Mouse (Mus musculus) megakaryocyte, adult 5-6 weeks (primary cell): Measurements from ENCODE around the gene Tead3. TPM values are rescaled to one million over a fixed set of nuclear protein-coding genes. Genes with fewer than 3 reads are reported as not detected.
A peak's percentile ranks its signal among the peaks of the same experiment; 100 is the strongest.
"Not testable (repeated sequence)": the region's sequence is repeated elsewhere in the genome, so short reads cannot be mapped to it uniquely, and the experiment has no call there.

Source experiments
- ATAC-seq: 2 replicates; pipeline ENCODE4 v1.8.0; 2016; ENCODE audit warnings: mild to moderate bottlenecking, inconsistent platforms; ENCODE audit not compliant: poor library complexity, severe bottlenecking
- total RNA-seq, 2 experiments: library from RNA; stranded (forward) in 1 of 2; stranded (reverse) in 1 of 2; fragments of 153-499, 151-499 nt in 1 of 2; fragments of 221-1000, 200-1000 nt in 1 of 2; gene quantifications; 2 replicates each; pipeline versions ENCODE4 v1.2.3 to v1.2.4; 2015 to 2017

The Tead3 gene
- total RNA-seq, 2 experiments from 2014 or later: not detected

DNA sequence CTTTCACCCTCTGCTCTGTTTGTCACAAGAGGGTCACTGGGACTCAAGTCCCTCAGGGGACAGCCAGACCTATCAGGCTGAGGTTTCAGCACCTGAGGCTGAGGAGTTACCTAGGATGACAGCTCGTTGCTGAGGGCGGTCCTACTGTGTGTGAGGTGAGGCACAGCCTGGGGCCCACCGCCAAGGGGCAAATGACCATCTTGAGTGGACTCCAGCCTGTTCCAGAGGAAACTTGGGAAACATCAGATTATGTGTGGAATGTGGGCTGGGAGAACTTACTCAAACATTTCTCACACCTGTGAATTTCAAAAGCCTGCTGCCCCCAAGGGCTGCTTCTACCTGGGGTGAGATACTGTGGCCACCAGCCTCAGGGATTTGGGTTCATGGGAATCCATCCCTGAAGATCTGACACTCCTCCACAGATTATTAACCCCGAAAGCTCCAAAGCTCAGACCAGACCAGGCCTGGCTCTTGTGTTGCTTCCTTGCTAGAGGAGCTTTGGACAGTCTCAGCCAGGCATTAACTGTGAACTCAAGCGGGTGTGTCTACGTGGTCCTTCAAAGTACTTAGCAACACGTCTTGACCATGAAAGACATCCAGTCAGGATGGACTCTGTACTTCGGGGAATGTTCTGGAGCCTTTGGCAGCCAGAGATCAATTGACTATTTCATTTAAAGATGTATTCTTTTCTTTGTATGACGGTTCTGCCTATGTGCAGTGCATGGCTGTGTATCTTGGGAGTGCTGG, 10.1 kb upstream of the Tead3 start:
- ATAC-seq: no peak

DNA sequence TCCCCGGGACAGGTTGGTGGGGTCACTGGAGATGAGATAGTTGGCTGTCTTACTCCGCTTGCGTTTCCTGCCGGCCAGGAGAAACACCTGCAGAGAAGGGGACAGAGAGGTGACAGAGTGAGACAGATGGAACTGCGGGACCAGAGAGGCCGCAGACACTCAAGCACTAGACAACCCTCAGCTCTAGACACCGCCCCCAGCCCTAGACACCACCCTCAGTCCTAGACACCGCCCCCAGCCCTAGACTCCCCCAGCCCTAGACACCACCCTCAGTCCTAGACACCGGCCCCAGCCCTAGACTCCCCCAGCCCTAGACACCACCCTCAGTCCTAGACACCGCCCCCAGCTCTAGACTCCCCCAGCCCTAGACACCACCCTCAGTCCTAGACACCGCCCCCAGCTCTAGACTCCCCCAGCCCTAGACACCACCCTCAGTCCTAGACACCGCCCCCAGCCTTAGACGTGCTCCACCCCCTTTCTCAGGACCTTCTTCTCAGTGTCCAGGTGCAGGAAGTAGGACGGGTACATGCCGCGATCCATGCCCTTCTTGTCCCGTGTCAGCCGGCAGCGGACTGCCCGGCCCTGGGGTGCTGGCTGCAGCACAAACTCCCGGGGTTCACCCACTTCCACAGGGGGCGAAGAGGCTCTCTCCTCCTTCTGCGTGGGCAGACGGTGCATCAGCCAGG, 8.1 kb upstream of the Tead3 start:
- not testable (repeated sequence) for ATAC-seq

DNA sequence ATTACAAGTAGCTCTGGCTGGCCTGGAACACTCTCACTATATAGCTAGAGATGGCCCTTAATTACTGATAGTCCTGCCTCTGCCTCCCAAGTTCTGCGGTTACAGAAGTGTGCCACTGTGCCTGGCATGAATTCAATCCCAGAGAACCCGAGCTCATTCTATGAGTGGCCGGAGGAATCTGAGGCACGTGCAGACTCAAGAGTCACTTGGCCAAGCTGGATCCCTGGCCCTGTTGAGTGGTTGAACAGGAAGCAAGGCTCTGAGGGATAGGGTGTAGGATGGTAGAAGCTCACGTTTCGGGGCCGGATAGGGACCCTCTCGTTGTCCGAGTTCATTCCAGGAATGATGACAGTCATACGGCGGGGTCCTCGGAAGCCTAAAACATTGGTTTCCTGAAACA, 5.3 kb upstream of the Tead3 start:
- no peak for ATAC-seq

DNA sequence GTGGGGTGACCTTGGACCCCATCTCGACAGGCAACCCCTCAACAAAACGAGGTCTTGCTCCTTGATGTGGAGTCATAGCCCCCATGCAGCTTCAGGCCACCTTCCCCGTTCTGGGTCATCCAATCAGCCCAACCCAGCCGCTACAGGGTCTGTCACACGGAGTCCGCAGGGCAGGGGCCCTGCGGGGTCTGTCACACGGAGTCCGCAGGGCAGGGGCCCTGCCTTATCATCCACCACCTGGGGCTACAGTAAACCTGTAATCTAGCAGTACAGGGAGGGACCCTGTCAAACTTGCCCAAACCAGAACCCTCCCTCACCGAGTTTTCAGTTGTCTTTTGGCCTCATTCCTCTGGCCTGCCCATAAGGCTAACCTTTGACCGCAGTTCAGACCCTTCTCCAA, 1.4 kb upstream of the Tead3 start:
- no peak for ATAC-seq

DNA sequence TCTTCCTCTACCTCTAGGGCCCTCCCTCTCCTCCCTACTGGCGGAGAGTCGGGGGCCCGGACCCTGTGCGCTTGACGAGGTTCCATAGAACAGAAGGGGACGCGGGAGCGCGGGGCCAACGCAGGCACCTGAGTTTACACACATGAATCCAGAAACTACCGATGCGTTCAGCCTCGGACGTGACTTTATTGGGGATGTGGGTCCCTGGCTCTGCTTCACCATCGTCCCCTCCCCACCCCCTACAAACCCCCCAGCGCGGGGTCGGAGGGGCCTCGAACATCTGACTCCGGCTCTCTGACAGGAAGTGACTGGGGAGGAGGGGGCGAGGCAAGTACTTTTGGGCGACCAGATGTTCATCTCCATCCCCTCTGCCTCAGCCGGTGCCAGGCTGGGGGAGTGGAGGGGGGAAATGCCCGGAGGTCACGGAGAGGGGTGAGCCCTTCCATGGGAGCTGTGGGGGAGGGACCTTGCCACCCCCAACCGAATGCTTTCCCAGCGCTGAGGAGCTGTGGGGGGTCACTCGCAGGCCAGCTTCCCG, 805 bp upstream of the Tead3 start:
- no peak for ATAC-seq

DNA sequence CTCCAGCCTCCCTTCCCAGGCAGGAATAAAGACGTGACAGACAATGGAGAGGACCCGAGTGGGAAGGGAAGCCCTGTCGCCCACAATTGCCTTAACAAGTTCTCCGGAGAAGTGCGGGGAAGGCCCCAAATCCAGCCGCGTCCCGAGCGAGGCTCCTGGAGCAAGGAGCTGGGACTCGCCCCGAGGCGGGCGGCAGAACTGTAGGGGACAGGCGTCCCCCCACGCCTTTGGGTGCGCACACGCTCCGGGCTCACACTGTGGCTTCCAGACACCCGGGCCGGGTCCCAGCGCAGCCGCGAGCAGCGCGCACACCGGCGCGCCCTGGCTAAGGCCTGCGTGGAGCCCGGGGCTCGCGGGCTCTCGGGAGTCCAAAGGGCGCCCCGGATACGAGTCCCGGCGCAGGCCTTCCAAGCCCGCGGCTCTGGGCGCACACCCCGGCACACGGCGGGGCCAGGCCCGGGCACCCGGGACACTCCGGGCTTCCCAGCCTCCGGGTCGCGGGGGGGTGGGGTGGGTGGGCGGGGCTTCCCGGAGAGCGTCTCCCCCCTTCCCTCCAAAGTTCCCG, 634 bp downstream of the Tead3 start:
- no peak for ATAC-seq

DNA sequence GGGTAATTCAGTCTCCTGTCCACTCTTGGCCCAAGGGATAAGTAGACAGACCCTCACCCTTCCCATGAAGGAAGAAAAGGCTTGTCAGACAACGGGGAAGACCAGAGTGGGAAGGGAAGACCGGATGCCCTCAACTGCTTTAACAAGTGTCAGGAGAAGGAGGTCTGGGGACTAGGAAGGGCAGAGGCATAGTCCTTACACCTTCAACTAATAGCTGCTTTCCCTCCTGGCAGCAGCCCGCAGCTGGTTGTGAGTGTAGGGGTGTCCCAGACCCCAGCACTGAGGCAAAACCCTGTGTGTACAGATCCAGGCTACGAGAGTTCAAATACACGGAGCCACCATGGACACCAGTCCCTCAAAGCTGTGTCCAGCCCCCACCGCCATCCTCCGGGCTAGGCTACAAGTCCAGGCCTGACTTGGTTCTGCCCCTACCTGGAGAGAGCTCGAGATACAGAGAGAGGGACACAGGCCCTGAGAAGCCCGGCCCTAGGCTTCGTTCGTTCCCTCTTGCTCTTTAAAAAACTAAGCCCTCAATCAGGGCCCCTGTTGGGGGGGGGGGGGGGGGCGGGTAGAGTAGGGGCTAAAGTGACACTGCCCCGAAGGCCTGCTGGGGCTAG, 1.2 kb downstream of the Tead3 start:
- no peak for ATAC-seq

DNA sequence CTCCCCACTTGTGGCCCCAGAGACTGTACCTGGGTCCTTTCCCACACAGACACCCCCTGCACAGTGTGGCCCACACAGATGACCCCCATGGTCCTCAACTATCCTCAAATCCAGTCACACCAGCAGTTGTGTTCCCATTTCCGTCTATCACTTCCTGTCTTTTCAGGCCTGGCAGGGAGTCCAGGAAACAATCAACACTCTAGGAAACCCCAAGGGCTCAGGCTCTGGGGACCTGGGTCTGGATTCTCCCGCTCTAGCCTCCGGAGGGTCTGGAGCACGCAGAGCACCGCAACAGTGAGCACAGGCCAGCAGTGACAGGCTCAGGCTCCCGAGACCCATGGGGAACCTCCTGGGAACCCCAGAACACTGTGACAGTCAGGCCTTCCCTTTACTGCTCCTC, 2.4 kb downstream of the Tead3 start:
- ATAC-seq: no peak

DNA sequence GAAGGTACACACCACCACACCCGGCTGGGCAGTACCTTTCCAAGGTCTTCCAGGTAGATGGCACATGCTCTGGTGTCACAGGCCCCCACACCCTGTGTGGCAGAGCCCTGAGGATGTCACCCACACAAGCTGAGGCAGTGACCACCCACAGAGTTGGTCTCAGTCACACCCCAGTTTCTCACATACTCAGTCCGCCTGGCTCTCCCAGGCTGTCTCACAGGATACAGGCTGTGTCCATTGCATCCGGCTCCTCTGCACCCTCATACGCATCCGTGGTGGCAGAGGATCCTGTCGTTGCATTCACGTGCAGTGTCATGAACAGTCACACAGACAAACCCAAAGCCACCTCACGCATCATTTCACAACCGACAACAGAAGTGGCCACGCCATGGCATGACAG, 3.3 kb downstream of the Tead3 start:
- ATAC-seq: no peak

DNA sequence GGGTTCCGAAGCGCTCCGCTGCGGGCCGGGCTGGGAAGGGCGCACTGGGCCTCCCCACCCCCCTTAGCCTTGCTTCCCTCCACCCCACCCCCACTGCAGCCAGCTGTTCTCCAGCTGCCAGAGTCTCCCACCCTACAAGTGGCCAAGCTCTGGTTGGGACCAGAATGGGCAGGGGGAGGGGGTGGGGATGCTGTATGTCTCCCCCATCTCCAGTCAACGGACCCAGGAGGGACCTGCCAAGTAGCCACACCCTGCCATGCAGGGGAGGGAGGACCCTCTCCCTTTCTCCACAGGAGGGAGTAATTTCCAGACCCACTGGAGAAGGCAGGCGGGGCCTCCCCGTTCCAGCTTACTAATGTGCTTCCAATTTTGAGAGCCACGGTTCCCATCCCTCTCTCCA, 4.7 kb downstream of the Tead3 start:
- no peak for ATAC-seq

DNA sequence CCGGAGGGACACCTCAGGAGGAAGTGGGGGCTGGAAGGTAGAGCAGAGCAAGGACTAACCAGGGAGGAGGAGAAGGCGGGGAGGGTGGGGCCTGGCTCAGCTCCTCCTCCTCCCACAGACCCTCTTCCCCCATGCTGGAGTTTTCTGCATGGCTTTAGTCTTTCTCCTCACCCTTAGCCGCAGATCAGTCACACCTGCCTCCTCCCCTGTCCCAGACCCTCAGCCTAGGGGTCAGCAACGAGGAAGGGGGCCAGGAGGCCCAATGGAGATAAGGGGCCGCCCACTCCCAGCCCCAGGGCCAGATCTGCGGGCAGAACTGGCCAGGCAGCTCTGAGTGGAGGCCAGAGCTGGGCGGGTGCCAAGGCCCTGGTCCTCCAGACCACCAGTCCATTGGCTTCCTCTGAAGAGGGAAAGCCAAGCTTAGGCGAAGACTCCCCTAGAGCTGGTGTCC, 5.3 kb downstream of the Tead3 start:
- ATAC-seq: no peak

DNA sequence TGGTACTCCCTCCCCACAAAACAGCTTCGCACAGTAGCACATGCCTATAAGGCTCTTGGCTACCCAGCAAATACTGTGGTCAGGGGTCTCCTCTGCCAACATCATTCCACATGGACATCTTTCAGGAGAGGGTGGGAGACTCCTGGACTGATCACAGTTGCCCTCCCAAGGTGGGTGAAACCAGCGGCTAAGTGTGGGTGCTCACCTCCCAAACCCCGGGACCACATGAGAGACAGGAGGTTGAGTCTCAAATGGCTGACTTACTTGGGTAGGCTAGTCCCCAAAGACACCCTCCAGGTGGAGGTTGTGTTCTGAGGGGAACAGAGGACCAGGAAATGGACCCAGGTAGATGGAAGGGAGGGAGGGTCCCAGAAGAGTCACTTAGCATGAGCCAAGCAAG, 5.9 kb downstream of the Tead3 start:
- ATAC-seq: no peak

DNA sequence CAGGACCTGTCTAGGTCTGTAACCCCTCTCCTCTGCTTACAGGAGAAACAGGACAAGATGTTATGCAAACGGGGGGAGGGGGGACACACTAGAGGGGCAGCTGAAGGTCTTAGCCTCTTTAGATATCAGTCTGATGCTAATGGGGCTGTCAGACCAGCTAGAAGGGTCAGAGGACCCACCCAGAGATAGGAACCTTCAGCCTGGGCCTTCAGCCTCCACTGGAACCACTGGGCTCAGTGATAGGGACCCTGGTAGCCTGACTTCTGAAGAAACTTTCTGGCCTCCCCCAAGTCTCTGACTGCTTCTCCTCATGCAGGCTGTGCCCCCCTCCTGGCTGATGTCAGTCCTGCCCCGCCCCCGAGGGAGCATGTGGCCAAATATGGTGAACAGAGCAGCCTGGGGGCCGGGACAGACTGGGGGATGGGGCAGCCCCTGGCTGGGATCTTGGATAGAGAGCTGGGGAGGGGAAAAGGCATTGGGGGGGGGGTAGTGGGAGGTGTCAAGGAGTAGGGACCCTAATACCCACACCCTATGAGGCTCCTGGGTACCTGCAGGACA, 6.5 kb downstream of the Tead3 start:
- no peak for ATAC-seq

DNA sequence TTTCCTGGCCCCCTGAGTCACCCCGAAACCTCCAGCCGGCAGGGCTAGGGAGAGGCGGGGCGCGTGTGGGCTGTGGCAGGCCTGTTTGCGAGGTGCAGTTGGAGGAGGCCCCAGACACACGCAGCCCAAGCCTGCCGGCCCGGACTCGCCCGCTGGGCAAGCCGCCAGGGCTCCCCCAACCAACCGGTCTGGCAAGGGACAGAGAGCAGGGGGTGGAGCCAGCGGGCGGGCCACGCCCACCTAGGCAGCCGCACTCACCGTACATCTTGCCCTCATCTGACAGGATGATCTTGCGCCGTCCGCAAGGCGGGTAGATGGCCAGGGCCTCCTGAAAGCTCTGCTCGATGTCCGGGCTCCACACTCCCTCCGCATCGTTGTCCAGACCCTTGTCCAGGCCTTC, 9.5 kb downstream of the Tead3 start:
- ATAC-seq: peak; percentile 62

DNA sequence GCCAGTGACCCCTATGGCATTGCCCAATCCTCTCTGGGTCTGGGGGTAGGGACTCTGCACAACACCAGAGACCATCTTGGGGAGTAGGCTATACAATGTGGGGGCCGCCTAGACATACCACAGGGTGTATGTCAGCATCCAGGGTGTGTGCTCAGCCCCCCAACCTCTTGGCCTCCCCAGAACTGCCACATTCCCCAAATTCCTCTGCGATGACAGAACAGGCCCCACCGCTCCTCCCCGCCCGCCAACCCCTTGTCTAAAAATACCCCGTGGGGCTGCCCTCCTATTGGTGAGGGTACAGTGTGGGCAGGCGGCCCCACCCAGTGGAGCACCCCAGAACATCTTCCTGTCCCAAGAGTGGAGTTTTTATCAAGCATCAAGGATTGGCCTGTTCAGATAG, 10.0 kb downstream of the Tead3 start:
- no peak for ATAC-seq

DNA sequence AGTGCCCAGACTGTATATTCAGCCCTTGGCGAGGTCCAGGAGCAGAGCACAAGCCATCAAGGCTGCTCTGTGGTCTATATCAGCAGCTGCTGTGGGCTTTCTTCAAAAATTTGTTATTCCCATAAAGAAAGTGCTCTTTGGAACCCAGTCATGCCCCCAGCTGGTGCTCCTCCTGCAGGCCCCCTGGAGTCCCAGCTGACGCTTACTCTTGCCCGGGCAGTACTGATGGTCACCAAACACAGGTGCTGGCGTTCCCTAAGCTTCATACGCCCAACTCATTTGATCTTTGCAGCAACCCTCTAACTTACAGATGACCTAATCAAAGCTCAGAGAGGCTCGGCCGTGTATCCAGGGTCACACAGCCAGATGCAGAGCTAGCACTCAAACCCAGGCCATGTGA, 13.1 kb downstream of the Tead3 start:
- no peak for ATAC-seq

DNA sequence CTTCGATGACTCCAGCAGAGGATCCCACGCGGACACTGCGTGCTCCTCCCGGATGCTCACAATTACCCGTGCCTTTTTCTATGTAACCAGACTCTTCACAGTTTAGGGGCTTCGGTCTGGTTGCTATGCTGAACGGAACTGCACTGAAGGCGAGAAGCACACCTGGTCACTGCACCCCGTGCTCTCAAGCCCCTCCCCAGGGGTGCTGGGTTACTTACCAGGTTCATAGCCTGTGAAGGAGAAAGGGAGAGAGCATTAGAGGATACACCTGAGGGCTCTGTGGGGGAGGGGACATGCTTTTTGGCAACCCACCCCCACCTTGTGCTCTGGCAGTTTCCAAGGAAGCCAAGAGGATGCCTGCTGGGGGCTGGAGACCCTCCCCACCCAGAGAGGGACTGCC, 15.3 kb downstream of the Tead3 start:
- ATAC-seq: no peak

DNA sequence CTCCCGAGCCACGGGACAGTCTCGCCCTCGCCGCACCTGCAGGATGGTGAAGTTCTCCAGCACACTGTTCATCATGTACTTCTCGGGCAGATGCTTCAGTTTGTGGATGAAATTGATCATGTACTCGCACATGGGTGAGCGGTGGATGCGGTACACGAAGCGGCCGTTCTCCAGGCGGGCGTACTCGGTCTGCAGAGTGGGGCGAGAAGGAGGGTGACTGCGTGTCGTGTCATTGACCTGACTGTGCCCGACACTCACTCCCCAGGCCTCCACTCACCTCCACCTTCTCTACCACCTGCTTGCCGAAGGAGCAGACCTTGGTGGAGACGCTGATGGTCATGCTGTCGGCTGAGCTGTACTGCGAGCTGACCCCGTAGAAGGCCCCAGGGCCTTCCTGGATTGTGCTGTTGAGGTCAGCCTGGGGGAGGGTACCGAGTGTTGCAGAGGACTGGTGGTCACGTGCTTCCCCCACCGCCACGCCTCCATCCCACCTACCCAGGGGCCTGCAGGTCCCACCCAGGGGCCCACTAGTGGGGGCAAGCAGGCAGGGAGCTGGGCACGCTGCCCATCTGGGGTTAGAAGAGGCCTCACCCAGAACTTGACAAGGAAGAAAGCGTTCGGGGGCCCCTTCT, 17.6 kb downstream of the Tead3 start:
- no peak for ATAC-seq

DNA sequence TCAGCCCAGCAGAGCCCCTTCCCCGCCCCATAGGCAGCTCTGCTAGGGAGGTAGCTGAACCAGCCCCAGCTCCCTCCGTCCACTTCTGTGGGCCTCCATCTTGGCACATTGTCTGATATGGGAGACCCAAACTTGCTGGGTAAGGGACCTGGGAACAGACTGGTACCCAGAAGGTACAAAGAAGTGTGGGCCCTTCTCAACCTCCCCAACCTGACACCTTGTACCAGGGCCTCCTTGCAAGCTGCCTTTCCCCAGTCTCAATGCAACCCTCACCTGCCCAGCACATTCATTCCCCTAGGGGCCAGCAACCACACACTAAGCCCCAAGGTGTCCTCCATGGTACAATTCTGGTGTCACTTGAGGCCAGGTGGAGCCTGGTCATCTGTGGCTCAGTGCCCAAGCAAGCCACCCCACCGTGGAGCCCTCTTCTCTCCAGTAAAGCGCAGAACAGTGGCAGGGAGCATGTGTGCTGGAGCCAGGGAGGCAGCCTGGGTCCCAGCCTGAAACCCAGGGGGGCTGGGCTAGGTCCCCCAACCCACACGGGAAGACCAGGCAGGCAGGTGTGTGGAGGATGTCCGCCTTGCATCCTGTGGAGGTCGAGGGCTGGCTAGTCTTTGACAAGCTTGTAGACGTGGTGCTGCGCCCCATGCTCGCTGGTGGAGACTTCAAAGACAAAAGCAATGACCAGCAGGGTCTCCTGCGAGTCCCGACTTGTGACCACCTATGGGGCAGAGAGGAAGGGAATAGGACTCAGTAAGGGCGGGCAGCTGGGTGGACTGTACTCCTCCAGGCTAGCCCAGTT, 18.3 kb downstream of the Tead3 start:
- ATAC-seq: no peak
